8 mouse cellular contexts compared by ENCODE assay signal in the genomic region with DNA sequence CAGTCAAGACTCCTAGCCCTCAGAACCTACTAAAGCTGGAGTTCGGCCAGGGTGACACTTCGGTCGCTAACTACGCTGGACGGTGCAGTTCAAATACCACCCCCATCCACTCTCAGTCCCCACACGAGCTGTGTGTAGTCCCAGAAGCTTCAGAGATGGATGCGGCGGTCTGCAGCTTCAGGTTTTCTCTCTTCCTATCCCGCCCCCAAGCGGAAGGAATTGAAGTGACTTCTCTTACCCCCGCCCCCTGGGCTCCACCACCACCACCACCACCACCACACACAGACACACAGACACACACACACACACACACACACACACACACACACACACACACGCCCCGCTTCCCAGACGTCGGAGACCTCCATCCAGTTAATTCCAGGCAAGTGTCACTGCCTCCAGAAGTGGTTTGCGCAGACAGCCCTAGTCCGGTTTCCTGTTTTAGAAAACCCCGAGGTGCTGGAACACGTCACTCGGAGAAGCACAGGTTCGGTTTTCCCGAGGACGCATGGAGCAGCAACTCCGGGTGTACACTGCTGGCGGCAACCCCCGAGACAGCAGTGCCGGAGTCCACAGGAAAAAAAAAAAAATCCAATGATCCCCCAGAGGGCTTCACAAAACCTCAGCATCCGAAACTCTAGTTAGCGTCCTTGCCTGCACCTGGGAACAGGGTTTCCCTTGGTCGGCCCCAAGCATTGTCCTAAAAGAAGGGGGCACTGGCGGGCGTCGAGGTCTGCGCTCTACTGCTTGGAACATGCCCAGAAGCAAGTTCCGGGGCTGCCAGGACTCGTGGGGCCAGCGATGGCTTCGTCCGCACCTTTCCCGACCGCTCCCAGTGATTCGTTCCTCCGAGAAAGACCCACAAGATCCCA. TPM values are rescaled to one million over a fixed set of nuclear protein-coding genes. Genes with fewer than 3 reads are reported as not detected.
DNase-seq lines count a peak whose midpoint lies in the region; ATAC-seq and TF ChIP-seq lines count a peak whose summit lies in the region.

No protein-coding gene starts in this region.

- H3K4me1 ChIP-seq in embryonic facial prominence, embryonic 15.5 days: peaks cover 63% of the 10 kb centered on the region
- H3K4me1 ChIP-seq in intestine, postnatal 0 days (replicated peaks; ENCODE audit: control insufficient read depth, insufficient read depth, low read length): peaks cover 22% of the 10 kb centered on the region

- ATAC-seq in embryonic facial prominence, embryonic 15.5 days (ENCODE audit: insufficient number of reproducible peaks, low FRiP score, low TSS enrichment, low read depth): no peak
- no peak for ATAC-seq in intestine, postnatal 0 days

- peak overlapping the region; percentile 36 for H3K4me3 ChIP-seq in embryonic facial prominence, embryonic 15.5 days (replicated peaks)
- H3K4me3 ChIP-seq in intestine, postnatal 0 days (ENCODE audit: low read depth, low read length): 0 out of 2 replicates have a peak overlapping the region, but pooled peaks have one; percentile 6

- TF ChIP-seq CTCF in intestine, postnatal 0 days (IDR thresholded peaks at IDR 0.05; ENCODE audit: low read depth): peak; percentile 59

- DNase-seq in right cerebral cortex, postnatal 10 days (ENCODE audit: low spot score in 2 of 2): peak; percentile 42 to 45
- DNase-seq in right cerebral cortex, adult 18-20 months: no peak
- DNase-seq in neural tube, embryonic 10.5 days (ENCODE audit: extremely low spot score, low spot score): peak; percentile 67
- DNase-seq in Muller cell, postnatal 12 days (ENCODE audit: inconsistent ontology term): no peak
- no peak for DNase-seq in spleen, postnatal 36 days (ENCODE audit: low spot score in 2 of 2)
- no peak for DNase-seq in adrenal gland, adult (ENCODE audit: inconsistent age in 2 of 2, low spot score in 1 of 2)

- no peak overlapping the region for H3K9ac ChIP-seq in embryonic facial prominence, embryonic 15.5 days
- no peak overlapping the region for H3K9ac ChIP-seq in intestine, postnatal 0 days (ENCODE audit: low read depth, low read length)

- WGBS in embryonic facial prominence, embryonic 15.5 days: under 1% methylated on average over 43 of the region's 43 CpGs
- WGBS in intestine, postnatal 0 days: 2% methylated on average over 43 of the region's 43 CpGs

- H3K36me3 ChIP-seq in embryonic facial prominence, embryonic 15.5 days: no peaks in the 10 kb centered on the region
- no peaks in the 10 kb centered on the region for H3K36me3 ChIP-seq in intestine, postnatal 0 days (ENCODE audit: control insufficient read depth, insufficient read depth)

- H3K9me3 ChIP-seq in embryonic facial prominence, embryonic 15.5 days (replicated peaks): no peaks in the 10 kb centered on the region
- H3K9me3 ChIP-seq in intestine, postnatal 0 days (ENCODE audit: control insufficient read depth): no peaks in the 10 kb centered on the region

- H3K27me3 ChIP-seq in embryonic facial prominence, embryonic 15.5 days: peaks cover 91% of the 10 kb centered on the region
- peaks cover 93% of the 10 kb centered on the region for H3K27me3 ChIP-seq in intestine, postnatal 0 days (replicated peaks; ENCODE audit: control insufficient read depth, insufficient read depth, low read length)

- no peak overlapping the region for H3K27ac ChIP-seq in embryonic facial prominence, embryonic 15.5 days (replicated peaks)
- H3K27ac ChIP-seq in intestine, postnatal 0 days (ENCODE audit: low read depth, low read length): no peak overlapping the region

- peak overlapping the region; percentile 55 for H3K4me2 ChIP-seq in embryonic facial prominence, embryonic 15.5 days (replicated peaks)
- peak overlapping the region; percentile 51 for H3K4me2 ChIP-seq in intestine, postnatal 0 days (replicated peaks; ENCODE audit: low read depth)

RNA-seq across cellular contexts. Expression of a gene that starts 6.7 kb away (rescaled TPM):
- 9.2 and 10.3 TPM in 2 replicates for polyA plus RNA-seq in embryonic facial prominence, embryonic 15.5 days (2015; fragmentation: Nextera tagmentation; extraction: Ambion mirVana)
- polyA plus RNA-seq in intestine, postnatal 0 days (2015; fragmentation: Nextera tagmentation; extraction: Ambion mirVana): 6.4 and 6.6 TPM in 2 replicates

RNA-seq across cellular contexts. Expression of a gene that starts 24.7 kb away (rescaled TPM):
- polyA plus RNA-seq in embryonic facial prominence, embryonic 15.5 days (2015; fragmentation: Nextera tagmentation; extraction: Ambion mirVana): 35.2 and 37.0 TPM in 2 replicates
- polyA plus RNA-seq in intestine, postnatal 0 days (2015; fragmentation: Nextera tagmentation; extraction: Ambion mirVana): 4.9 TPM in 2 replicates

RNA-seq across cellular contexts. Expression of a gene that starts 38.5 kb away (rescaled TPM):
- 17.2 and 21.4 TPM in 2 replicates for polyA plus RNA-seq in embryonic facial prominence, embryonic 15.5 days (2015; fragmentation: Nextera tagmentation; extraction: Ambion mirVana)
- 6.5 and 7.6 TPM in 2 replicates for polyA plus RNA-seq in intestine, postnatal 0 days (2015; fragmentation: Nextera tagmentation; extraction: Ambion mirVana)

RNA-seq across cellular contexts. Expression of a gene that starts 59.5 kb away (rescaled TPM):
- polyA plus RNA-seq in embryonic facial prominence, embryonic 15.5 days (2015; fragmentation: Nextera tagmentation; extraction: Ambion mirVana): not detected in 2 replicates
- 30.9 and 32.3 TPM in 2 replicates for polyA plus RNA-seq in intestine, postnatal 0 days (2015; fragmentation: Nextera tagmentation; extraction: Ambion mirVana)

Comparison
In these comparisons a context has a peak if more than half of its experiments do, and no peak if none do; other contexts are left out.
1. DNase-seq: peak in right cerebral cortex, postnatal 10 days (2 of 2) and neural tube, embryonic 10.5 days (single experiment); none in right cerebral cortex, adult 18-20 months (single experiment), Muller cell, postnatal 12 days (single experiment), spleen, postnatal 36 days (0 of 2) and adrenal gland, adult (0 of 2).